Mouse (Mus musculus) cortical plate, adult 2 months (tissue): ENCODE results near the gene Olfr1371. TPM values are rescaled to one million over a fixed set of nuclear protein-coding genes. Genes with fewer than 3 reads are reported as not detected.
"Not testable (repeated sequence)": the region's sequence is repeated elsewhere in the genome, so short reads cannot be mapped to it uniquely, and the experiment has no call there.

Experiments used
- H3K27ac ChIP-seq: fragments of 200-500 bp; 2 replicates; pipeline ENCODE4 v1.5.1; 2012; ENCODE audit warnings: low read length, control low read depth, inconsistent platforms; ENCODE audit not compliant: insufficient read depth
- H3K4me1 ChIP-seq: fragments of 200-500 bp; 2 replicates; pipeline ENCODE4 v1.6.1; 2011; ENCODE audit warnings: low read length; ENCODE audit not compliant: control insufficient read depth, insufficient read depth
- H3K4me3 ChIP-seq: fragments of 200-500 bp; 2 replicates; pipeline ENCODE4 v1.5.1; 2011; ENCODE audit warnings: mild to moderate bottlenecking, low read length, control low read depth; ENCODE audit not compliant: insufficient read depth
- CTCF ChIP-seq: fragments of 200-500 bp; IDR thresholded peaks from 2 replicates; pipeline ENCODE4 v1.5.1; 2011; ENCODE audit warnings: mild to moderate bottlenecking, control low read depth, low read length; ENCODE audit not compliant: insufficient read depth; ENCODE audit errors: extremely low read depth
- POLR2A ChIP-seq: fragments of 200-500 bp; IDR thresholded peaks from 2 replicates; pipeline ENCODE4 v1.6.1; 2011; ENCODE audit warnings: mild to moderate bottlenecking, low read length, control low read depth; ENCODE audit not compliant: insufficient read depth; ENCODE audit errors: extremely low read depth
- polyA plus RNA-seq: library from polyadenylated mRNA; depleted of rRNA; stranded (reverse); fragments of >200 nt; gene quantifications from 2 replicates; pipeline ENCODE4 v1.2.3, GENCODE M21; 2012

Olfr1371 gene
- polyA plus RNA-seq, 1 experiment = not detected

- Histone ChIP-seq H3K4me1 (no peaks in the 10 kb centered on the region), H3K4me3 (no peak overlapping the region), H3K27ac (no peak overlapping the region)
- TF ChIP-seq POLR2A = no peak
- no peak for TF ChIP-seq CTCF
Observed at GRCm38 (mm10) chr11:52227053-52227452, 13.3 kb upstream of the Olfr1371 start.

GRCm38 (mm10) chr11:52225986-52226599 is 12.3 kb upstream of the Olfr1371 start:
- Histone ChIP-seq H3K4me1 (no peaks in the 10 kb centered on the region), H3K27ac (no peak overlapping the region), H3K4me3 (no peak overlapping the region)
- TF ChIP-seq CTCF (no peak), POLR2A (no peak)

- TF ChIP-seq CTCF (no peak), POLR2A (no peak)
- no peak overlapping the region for H3K27ac ChIP-seq
- no peaks in the 10 kb centered on the region for H3K4me1 ChIP-seq
- H3K4me3 ChIP-seq = no peak overlapping the region
Observed at GRCm38 (mm10) chr11:52223968-52224682, 10.3 kb upstream of the Olfr1371 start.

- Histone ChIP-seq H3K27ac (no peak overlapping the region), H3K4me3 (no peak overlapping the region), H3K4me1 (no peaks in the 10 kb centered on the region)
- TF ChIP-seq CTCF = peak; percentile 47
- TF ChIP-seq POLR2A = no peak
Observed at GRCm38 (mm10) chr11:52222891-52223290, 9.1 kb upstream of the Olfr1371 start.

GRCm38 (mm10) chr11:52221921-52222320 is 8.1 kb upstream of the Olfr1371 start:
- H3K4me1 ChIP-seq, H3K4me3 ChIP-seq, H3K27ac ChIP-seq: not testable (repeated sequence)

GRCm38 (mm10) chr11:52220282-52220681 is 6.5 kb upstream of the Olfr1371 start:
- TF ChIP-seq POLR2A = no peak
- peak; percentile 87 for TF ChIP-seq CTCF
- no peaks in the 10 kb centered on the region for H3K4me1 ChIP-seq
- H3K4me3 ChIP-seq = no peak overlapping the region
- no peak overlapping the region for H3K27ac ChIP-seq

- not testable (repeated sequence) for H3K27ac ChIP-seq, H3K4me1 ChIP-seq, H3K4me3 ChIP-seq
Observed at GRCm38 (mm10) chr11:52196496-52197023, 17.2 kb downstream of the Olfr1371 start.

GRCm38 (mm10) chr11:52180651-52181050 is 33.1 kb downstream of the Olfr1371 start:
- not testable (repeated sequence) for H3K4me1 ChIP-seq, H3K4me3 ChIP-seq, H3K27ac ChIP-seq

GRCm38 (mm10) chr11:52179897-52180296 is 33.9 kb downstream of the Olfr1371 start:
- H3K4me3 ChIP-seq, H3K4me1 ChIP-seq: not testable (repeated sequence)

GRCm38 (mm10) chr11:52168461-52168860 is 45.3 kb downstream of the Olfr1371 start:
- peaks cover 1% of the 10 kb centered on the region for H3K4me1 ChIP-seq
- TF ChIP-seq POLR2A (no peak), CTCF (no peak)
- peak overlapping the region; percentile 35; the same call in 1 of the 2 replicates for H3K4me3 ChIP-seq
- H3K27ac ChIP-seq = no peak overlapping the region

More at GRCm38 (mm10) chr11:52179897-52180296, 33.9 kb downstream of the Olfr1371 start:
- not testable (repeated sequence) for H3K27ac ChIP-seq

- peak overlapping the region; percentile 35; the same call in 1 of the 2 replicates for H3K4me3 ChIP-seq
- not testable (repeated sequence) for H3K27ac ChIP-seq, H3K4me1 ChIP-seq
Observed at GRCm38 (mm10) chr11:52167901-52168302, 45.9 kb downstream of the Olfr1371 start.
